Mouse (Mus musculus) erythroblast, embryonic 14.5 days (primary cell): ENCODE results near the gene Helz2. TPM values are rescaled to one million over a fixed set of nuclear protein-coding genes. Genes with fewer than 3 reads are reported as not detected.
"Not testable (repeated sequence)": the region's sequence is repeated elsewhere in the genome, so short reads cannot be mapped to it uniquely, and the experiment has no call there.

Experiments
- H3K27me3 ChIP-seq: 2 replicates; pipeline ENCODE4 v1.6.1; 2012; ENCODE audit warnings: inconsistent platforms; ENCODE audit not compliant: control insufficient read depth
- H3K36me3 ChIP-seq: 2 replicates; pipeline ENCODE4 v1.6.1; 2012; ENCODE audit warnings: mild to moderate bottlenecking, inconsistent platforms; ENCODE audit not compliant: control insufficient read depth
- H3K4me1 ChIP-seq: 2 replicates; pipeline ENCODE4 v1.6.1; 2012; ENCODE audit warnings: inconsistent platforms; ENCODE audit not compliant: control insufficient read depth
- H3K4me3 ChIP-seq: replicated peaks from 2 replicates; pipeline ENCODE3; 2012; ENCODE audit warnings: moderate library complexity, mild to moderate bottlenecking, inconsistent platforms
- H3K9me3 ChIP-seq: 2 replicates; pipeline ENCODE4 v1.6.1; 2012; ENCODE audit warnings: low read length, inconsistent platforms, mixed read lengths; ENCODE audit not compliant: control insufficient read depth
- GATA1 ChIP-seq: IDR thresholded peaks from 2 replicates; pipeline ENCODE4 v1.6.1; 2012; ENCODE audit warnings: low read length, inconsistent platforms, mixed read lengths
- TAL1 ChIP-seq: IDR thresholded peaks from 3 replicates; pipeline ENCODE4 v1.6.1; 2012; ENCODE audit warnings: low read length, inconsistent platforms, mixed read lengths
- polyA plus RNA-seq: library from polyadenylated mRNA; stranded (reverse); fragments of >175 nt; gene quantifications from 2 replicates; pipeline ENCODE4 v1.2.3, GENCODE M21; 2012

Helz2 gene
- polyA plus RNA-seq, 1 experiment: 0.10 TPM

DNA sequence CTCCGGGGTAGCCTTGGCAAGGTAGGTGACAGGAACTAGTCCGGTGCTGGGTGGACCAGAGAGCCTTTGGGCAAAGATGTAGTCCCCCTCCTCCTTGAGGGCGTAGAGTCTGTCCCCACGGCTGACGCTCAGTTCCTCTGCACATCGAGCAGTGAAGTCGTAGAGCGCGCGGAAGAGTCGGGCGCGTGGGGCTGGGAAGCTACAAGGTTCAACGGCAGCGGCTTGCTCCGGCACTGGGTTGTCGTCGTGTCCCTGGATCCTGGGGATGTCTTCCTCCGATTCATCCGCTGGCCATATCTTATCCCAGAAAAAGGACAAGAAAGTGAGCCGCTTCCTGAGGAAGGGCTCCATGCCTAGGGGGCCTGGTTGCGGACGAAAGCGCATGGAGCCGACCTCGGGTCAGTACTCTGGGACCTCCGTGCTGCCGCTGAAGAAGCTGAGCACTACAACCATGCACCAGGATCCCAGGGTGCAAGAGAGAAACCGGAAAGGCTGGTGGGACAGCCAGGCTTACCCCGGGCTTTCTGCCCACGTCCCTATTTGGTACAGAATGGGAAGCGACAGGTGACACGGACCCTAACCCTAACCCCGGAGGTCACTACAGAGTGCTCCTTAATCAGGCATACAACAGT, 29.3 kb downstream of the Helz2 start:
- Histone ChIP-seq H3K4me3 (peak overlapping the region; percentile 50), H3K4me1 (peaks cover 39% of the 10 kb centered on the region), H3K36me3 (no peaks in the 10 kb centered on the region), H3K9me3 (peaks cover 7% of the 10 kb centered on the region; the same call in 1 of the 2 replicates), H3K27me3 (peaks cover 65% of the 10 kb centered on the region)
- TF ChIP-seq TAL1: no peak
- no peak for TF ChIP-seq GATA1

DNA sequence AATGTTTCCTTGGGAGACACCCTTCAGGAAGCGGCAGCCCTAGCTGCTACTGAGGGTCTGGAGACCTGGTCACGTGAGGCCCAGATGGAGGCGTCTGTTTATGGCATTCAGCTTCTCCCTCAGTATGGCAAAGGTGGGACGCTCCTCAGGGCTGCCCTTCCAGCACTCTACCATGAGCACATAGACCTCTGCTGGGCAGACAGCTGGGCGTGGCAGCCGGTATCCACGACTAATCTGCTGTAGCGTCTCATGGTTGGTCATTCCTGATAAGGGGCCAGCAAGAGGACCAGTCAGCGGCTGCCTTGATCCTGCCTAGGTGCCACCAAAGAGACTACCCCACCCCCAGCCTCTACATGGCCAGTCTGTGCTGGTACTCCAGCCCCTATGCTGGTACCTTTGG, 35.7 kb downstream of the Helz2 start:
- peaks cover 41% of the 10 kb centered on the region for H3K27me3 ChIP-seq
- no peaks in the 10 kb centered on the region for H3K9me3 ChIP-seq
- peaks cover 5% of the 10 kb centered on the region for H3K36me3 ChIP-seq
- TF ChIP-seq GATA1: peak; percentile 66
- peak; percentile 45; the same call in 1 of the 3 replicates for TF ChIP-seq TAL1
- peaks cover 64% of the 10 kb centered on the region for H3K4me1 ChIP-seq
- peak overlapping the region; percentile 56 for H3K4me3 ChIP-seq

DNA sequence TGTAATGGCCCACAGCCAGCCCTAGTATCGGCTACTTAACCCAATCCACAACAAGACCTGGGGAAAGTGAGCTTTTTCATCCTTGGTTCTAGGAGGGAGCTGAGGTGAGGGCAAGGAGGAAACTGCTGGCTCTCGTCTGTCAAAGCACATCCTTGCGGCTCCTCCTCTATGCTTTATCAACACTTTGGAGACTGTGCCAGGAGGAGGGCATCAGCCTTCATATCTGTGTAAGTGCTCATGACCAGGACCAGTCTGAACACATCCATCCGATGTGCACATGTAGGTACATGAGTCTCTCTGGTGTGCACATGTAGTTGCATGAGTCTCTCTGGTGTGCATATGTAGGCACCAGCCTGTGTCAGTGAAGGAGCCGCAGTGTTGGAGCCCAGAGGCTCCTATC, 36.1 kb downstream of the Helz2 start:
- Histone ChIP-seq H3K9me3 (no peaks in the 10 kb centered on the region), H3K4me1 (peaks cover 69% of the 10 kb centered on the region), H3K36me3 (peaks cover 5% of the 10 kb centered on the region), H3K4me3 (peak overlapping the region; percentile 56), H3K27me3 (peaks cover 41% of the 10 kb centered on the region)
- TF ChIP-seq TAL1 (no peak), GATA1 (no peak)

DNA sequence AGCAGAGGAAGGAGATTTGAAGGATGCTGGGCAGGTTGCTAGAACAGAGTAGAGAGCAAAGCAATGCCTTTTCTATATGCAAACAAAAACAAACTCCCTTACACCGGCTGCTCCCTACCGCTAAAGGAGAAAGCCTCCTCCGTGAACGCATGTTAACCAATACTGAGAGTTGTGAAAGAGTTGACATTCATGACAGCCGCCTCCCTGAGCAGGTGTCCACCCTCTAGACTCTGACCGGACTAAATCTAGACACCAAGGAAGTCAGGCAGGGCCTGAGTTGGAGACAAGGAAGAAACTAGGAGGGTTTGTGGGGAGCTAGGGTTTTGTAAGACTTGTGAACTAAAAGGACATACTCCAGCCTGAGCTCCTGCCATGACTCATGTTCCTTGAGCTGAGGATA, 38.9 kb downstream of the Helz2 start:
- H3K4me1 ChIP-seq: peaks cover 73% of the 10 kb centered on the region
- no peaks in the 10 kb centered on the region for H3K9me3 ChIP-seq
- H3K36me3 ChIP-seq: peaks cover 5% of the 10 kb centered on the region
- no peak for TF ChIP-seq GATA1
- no peak for TF ChIP-seq TAL1
- H3K27me3 ChIP-seq: peaks cover 47% of the 10 kb centered on the region
- no peak overlapping the region for H3K4me3 ChIP-seq

DNA sequence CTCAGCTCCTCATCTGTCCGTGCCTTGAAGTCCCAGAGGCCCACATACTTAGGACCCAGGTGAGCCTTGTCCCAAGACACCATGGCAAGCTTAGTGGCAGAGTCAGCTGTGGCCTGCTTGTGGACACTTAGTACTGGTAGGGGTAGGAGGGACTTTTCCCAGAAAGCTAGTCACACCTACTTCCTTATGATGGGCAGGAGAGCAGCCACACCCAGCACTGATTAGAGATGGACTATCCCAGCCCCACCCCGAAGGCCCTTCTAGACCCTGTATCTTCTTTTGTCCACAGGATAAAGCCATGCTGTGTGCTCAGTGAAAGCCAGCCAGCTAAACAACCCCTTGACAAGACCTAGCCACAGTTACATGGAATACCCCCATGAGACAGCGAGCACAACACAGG, 39.4 kb downstream of the Helz2 start, which contains the start of gene Ptk6:
TSS of gene Ptk6 (minus strand) at position 368 of the 400 bp plus-strand sequence.
- peaks cover 68% of the 10 kb centered on the region for H3K4me1 ChIP-seq
- no peak for TF ChIP-seq GATA1
- TF ChIP-seq TAL1: no peak
- H3K27me3 ChIP-seq: peaks cover 47% of the 10 kb centered on the region

DNA sequence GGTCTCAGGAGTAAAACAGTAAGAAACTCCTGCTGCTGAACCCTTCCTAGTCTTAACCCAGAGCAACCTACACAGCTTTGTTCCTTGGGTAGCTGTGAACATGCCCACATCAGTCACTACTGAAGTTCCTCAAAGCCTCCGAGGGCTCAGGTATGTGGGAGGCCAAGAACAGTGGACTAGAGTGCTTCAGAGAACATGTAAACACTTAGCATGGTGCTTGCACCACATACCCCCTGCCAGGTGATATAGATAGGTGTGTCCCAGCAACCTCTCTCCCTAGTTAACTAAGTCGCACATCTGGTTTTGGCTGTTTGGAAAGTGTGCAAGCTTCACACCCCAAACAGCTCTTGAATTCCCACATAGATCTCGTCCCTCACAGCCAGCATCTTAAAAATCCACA, 40.2 kb downstream of the Helz2 start:
- no peak overlapping the region for H3K4me3 ChIP-seq
- H3K27me3 ChIP-seq: peaks cover 52% of the 10 kb centered on the region
- peaks cover 66% of the 10 kb centered on the region for H3K4me1 ChIP-seq
- no peaks in the 10 kb centered on the region for H3K9me3 ChIP-seq
- TF ChIP-seq GATA1: no peak
- no peak for TF ChIP-seq TAL1
- no peaks in the 10 kb centered on the region; the same call in 1 of the 2 replicates for H3K36me3 ChIP-seq

More for the DNA sequence above, 39.4 kb downstream of the Helz2 start, which contains the start of gene Ptk6:
- peaks cover 5% of the 10 kb centered on the region for H3K36me3 ChIP-seq
- H3K9me3 ChIP-seq: no peaks in the 10 kb centered on the region
- no peak within 1 kb of the TSS for H3K4me3 ChIP-seq

DNA sequence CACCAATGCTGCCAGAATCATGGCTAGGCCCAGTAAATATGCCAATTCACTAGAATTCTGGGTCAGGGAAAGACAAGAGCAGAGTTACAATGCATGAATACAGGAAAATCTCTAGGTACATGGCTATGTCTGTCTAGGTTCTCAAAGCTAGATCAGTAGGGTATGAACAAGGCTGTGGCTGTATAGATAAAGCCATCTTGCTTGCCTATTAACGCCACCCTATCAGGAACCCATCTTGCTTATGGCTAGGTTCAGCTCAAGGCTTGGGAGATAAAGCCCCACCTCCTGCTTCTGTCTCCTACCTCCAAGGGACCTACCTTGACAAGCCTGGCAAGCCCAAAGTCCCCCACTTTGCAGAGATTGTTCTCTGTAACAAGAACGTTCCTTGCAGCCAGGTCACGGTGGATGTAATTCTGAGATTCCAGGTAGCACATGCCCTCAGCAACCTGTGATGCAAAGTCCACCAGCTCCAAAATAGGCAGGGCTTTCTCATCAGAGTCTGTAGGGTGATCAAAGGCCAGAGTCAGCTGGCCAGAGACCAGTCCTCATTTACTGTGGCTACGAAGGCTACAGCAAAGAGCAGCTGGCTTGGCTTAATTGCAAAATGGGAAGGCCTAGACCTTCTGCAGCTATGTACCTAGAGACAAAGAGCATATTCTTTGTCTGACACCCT, 45.1 kb downstream of the Helz2 start:
- Histone ChIP-seq H3K27me3 (peaks cover 81% of the 10 kb centered on the region), H3K4me1 (peaks cover 31% of the 10 kb centered on the region), H3K36me3 (no peaks in the 10 kb centered on the region), H3K9me3 (no peaks in the 10 kb centered on the region), H3K4me3 (no peak overlapping the region)
- TF ChIP-seq GATA1 (no peak), TAL1 (no peak)

DNA sequence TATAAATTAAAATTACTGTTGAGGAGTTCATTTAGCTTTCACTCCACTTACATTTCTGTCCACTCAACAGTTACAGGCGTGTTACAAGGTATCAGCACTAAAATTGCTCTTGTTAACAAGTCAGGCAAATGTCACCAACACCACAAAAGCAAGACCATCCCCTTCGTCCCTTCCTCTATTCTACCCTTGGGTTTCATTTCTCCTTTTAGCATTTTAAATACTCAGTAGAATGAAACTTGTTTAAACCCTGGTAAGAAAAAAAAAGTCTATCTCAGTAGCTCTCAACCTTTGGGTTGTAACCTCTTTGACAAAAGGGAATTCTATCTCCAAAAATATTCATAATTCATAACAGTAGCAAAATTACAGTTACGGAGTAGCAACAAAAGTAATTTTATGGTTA, 48.8 kb downstream of the Helz2 start:
- H3K4me1 ChIP-seq: peaks cover 31% of the 10 kb centered on the region

DNA sequence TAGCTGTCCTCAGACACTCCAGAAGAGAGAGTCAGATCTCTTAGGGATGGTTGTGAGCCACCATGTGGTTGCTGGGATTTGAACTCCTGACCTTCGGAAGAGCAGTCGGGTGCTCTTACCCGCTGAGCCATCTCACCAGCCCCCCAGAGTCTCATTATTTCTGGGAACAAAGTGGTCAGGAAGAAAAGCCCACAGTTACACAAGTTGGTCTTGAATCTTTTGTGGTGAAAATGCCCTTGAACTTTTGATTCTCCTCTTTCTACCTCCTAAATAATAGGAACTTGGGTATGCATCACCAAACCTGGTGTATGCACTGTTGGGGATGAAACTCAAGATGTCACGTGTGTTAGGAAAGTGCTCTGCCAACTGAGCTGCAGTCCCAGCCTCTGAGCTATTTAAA, 49.9 kb downstream of the Helz2 start:
- TF ChIP-seq GATA1 (no peak), TAL1 (no peak)
- Histone ChIP-seq H3K36me3 (peaks cover 14% of the 10 kb centered on the region), H3K9me3 (no peaks in the 10 kb centered on the region), H3K4me1 (peaks cover 38% of the 10 kb centered on the region), H3K4me3 (no peak overlapping the region), H3K27me3 (peaks cover 47% of the 10 kb centered on the region)

More for the DNA sequence above, 48.8 kb downstream of the Helz2 start:
- H3K4me3 ChIP-seq: no peak overlapping the region
- H3K27me3 ChIP-seq: peaks cover 51% of the 10 kb centered on the region
- no peak for TF ChIP-seq GATA1
- TF ChIP-seq TAL1: no peak
- H3K9me3 ChIP-seq: no peaks in the 10 kb centered on the region
- peaks cover 14% of the 10 kb centered on the region for H3K36me3 ChIP-seq

DNA sequence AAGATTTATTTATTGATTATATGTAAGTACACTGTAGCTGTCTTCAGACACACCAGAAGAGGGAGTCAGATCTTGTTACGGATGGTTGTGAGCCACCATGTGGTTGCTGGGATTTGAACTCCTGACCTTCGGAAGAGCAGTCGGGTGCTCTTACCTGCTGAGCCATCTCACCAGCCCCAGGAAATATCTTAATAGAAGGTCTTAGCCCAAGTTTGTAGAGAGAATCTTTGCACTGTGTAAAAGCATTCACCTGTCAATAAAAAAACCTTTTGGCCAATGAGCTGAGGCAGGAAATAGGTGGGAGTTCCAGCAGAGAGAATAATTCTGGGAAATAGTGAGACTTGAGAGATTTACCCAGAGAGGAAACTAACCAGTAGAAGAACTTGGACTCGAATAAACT, 50.4 kb downstream of the Helz2 start:
- Histone ChIP-seq H3K4me1 (peaks cover 38% of the 10 kb centered on the region), H3K27me3 (peaks cover 43% of the 10 kb centered on the region)
- not testable (repeated sequence) for H3K9me3 ChIP-seq

More for the DNA sequence above, 50.4 kb downstream of the Helz2 start:
- H3K36me3 ChIP-seq: peaks cover 14% of the 10 kb centered on the region
- H3K4me3 ChIP-seq: not testable (repeated sequence)
